Mouse (Mus musculus): Measurements from ENCODE around the gene Prnp.

DNA sequence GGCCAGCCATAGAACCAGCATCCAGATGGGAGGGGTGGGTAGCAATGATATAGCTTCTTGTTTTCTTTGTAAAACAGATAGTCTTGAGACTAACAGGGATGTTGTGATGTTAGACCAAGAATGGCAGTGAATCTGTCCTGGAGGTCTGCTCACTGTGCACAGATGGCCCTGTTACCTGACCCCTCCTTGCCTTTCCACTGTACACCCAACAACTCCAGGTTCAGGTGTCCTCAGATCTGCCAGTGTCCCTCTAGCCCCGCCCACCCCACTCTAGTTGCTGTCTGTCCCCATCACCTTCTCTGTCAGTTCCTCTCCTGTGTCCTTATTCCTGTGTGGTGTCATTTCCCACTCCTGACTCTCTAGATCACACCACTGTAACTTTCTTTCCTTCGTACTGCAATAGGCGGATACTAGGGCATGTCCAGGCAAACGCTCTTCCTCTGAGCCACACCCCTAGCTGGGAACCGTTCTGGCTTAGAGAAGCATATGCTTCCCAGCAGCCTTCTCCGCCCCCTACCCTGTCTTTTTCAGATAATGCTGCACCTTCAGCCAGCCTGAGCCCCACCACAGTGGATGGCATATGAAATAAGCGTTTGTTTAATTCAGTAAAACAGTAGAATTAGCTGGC is 22.7 kb downstream of the Prnp start:
- TF ChIP-seq GATA1 (IDR thresholded peaks at IDR 0.05; ENCODE audit: borderline replicate concordance, low read length), result no peak
- no peak for TF ChIP-seq FLI1 (IDR thresholded peaks at IDR 0.05; ENCODE audit: low read length)

Data from megakaryocyte, embryonic 14.5 days (primary cell).